Mouse (Mus musculus) gastrocnemius, adult 2 months (tissue): ENCODE data around the gene Slc31a1. TPM values are rescaled to one million over a fixed set of nuclear protein-coding genes. Genes with fewer than 3 reads are reported as not detected.

ENCODE experiments used
- DNase-seq: peaks from one replicate; pipeline ENCODE4 v3.0.0; 2022
- H3K27ac ChIP-seq: fragments of 200-600 bp; 2 replicates; pipeline ENCODE4 v1.8.1; 2022; ENCODE audit warnings: mild to moderate bottlenecking
- H3K4me3 ChIP-seq: fragments of 200-600 bp; 2 replicates; pipeline ENCODE4 v1.8.1; 2022; ENCODE audit warnings: mild to moderate bottlenecking, moderate library complexity
- CTCF ChIP-seq: fragments of 200-600 bp; IDR thresholded peaks from 2 replicates; pipeline ENCODE4 v1.8.1; 2022; ENCODE audit warnings: antibody characterized with exemption, mild to moderate bottlenecking, moderate library complexity
- intact Hi-C: fragments of 180-260 bp; cut with DNase I; formaldehyde crosslinking; loops from one replicate; pipeline ENCODE4 v1.15.1; 2025
- total RNA-seq, 2 experiments: library from RNA; stranded (reverse); gene quantifications; 2 replicates each; pipeline ENCODE4 v1.2.3; 2021

Gene Slc31a1
- total RNA-seq, 2 experiments from 2014 or later = 9.7 to 12.0 TPM

GRCm38 (mm10) chr4:62369091-62369490 lies 8.6 kb downstream of the Slc31a1 start:
- intact Hi-C loops = no loop called here
- Histone ChIP-seq H3K4me3 (no peak overlapping the region), H3K27ac (no peak overlapping the region)
- no peak for TF ChIP-seq CTCF
- no peak for DNase-seq

GRCm38 (mm10) chr4:62372410-62372809 lies 11.9 kb downstream of the Slc31a1 start:
- Histone ChIP-seq H3K27ac (no peak overlapping the region), H3K4me3 (no peak overlapping the region)
- intact Hi-C loops = no loop called here
- no peak for DNase-seq
- no peak for TF ChIP-seq CTCF

- DNase-seq = no peak
- intact Hi-C loops = no loop called here
- Histone ChIP-seq H3K4me3 (no peak overlapping the region), H3K27ac (no peak overlapping the region)
- TF ChIP-seq CTCF = no peak
Observed at GRCm38 (mm10) chr4:62372818-62373520, 12.4 kb downstream of the Slc31a1 start.

- intact Hi-C loops = no loop called here
- no peak overlapping the region for H3K27ac ChIP-seq
- no peak for TF ChIP-seq CTCF
Observed at GRCm38 (mm10) chr4:62373668-62374067, 13.1 kb downstream of the Slc31a1 start.

GRCm38 (mm10) chr4:62374342-62374741 lies 13.8 kb downstream of the Slc31a1 start:
- no peak overlapping the region for H3K27ac ChIP-seq
- no peak for DNase-seq

More at GRCm38 (mm10) chr4:62373668-62374067, 13.1 kb downstream of the Slc31a1 start:
- no peak overlapping the region for H3K4me3 ChIP-seq
- no peak for DNase-seq

GRCm38 (mm10) chr4:62376123-62376522 lies 15.6 kb downstream of the Slc31a1 start:
- Histone ChIP-seq H3K4me3 (no peak overlapping the region), H3K27ac (no peak overlapping the region)
- no peak for DNase-seq
- intact Hi-C loops = no loop called here
- TF ChIP-seq CTCF = no peak

More at GRCm38 (mm10) chr4:62374342-62374741, 13.8 kb downstream of the Slc31a1 start:
- intact Hi-C loops = no loop called here
- H3K4me3 ChIP-seq = no peak overlapping the region
- TF ChIP-seq CTCF = no peak

GRCm38 (mm10) chr4:62379724-62380381 lies 19.3 kb downstream of the Slc31a1 start:
- DNase-seq = no peak
- Histone ChIP-seq H3K27ac (no peak overlapping the region), H3K4me3 (no peak overlapping the region)
- TF ChIP-seq CTCF = no peak
- intact Hi-C loops = no loop called here

GRCm38 (mm10) chr4:62383207-62383606 lies 22.7 kb downstream of the Slc31a1 start:
- H3K27ac ChIP-seq = no peak overlapping the region
- DNase-seq = no peak
- no peak overlapping the region for H3K4me3 ChIP-seq
- intact Hi-C loops = no loop called here
- TF ChIP-seq CTCF = no peak

GRCm38 (mm10) chr4:62383752-62384151 lies 23.2 kb downstream of the Slc31a1 start:
- TF ChIP-seq CTCF = no peak
- no peak for DNase-seq
- H3K4me3 ChIP-seq = no peak overlapping the region
- no peak overlapping the region for H3K27ac ChIP-seq
- intact Hi-C loops = no loop called here

- no peak for TF ChIP-seq CTCF
- Histone ChIP-seq H3K27ac (no peak overlapping the region), H3K4me3 (no peak overlapping the region)
- intact Hi-C loops = no loop called here
- no peak for DNase-seq
Observed at GRCm38 (mm10) chr4:62384159-62384558, 23.6 kb downstream of the Slc31a1 start.

GRCm38 (mm10) chr4:62385439-62385838 lies 24.9 kb downstream of the Slc31a1 start:
- no peak for TF ChIP-seq CTCF
- no peak for DNase-seq
- intact Hi-C loops = no loop called here
- H3K27ac ChIP-seq = no peak overlapping the region
- no peak overlapping the region for H3K4me3 ChIP-seq

- no peak overlapping the region for H3K4me3 ChIP-seq
- no peak for DNase-seq
- no peak for TF ChIP-seq CTCF
- intact Hi-C loops = no loop called here
- H3K27ac ChIP-seq = no peak overlapping the region
Observed at GRCm38 (mm10) chr4:62389592-62390512, 29.3 kb downstream of the Slc31a1 start.

GRCm38 (mm10) chr4:62391892-62392291 lies 31.4 kb downstream of the Slc31a1 start:
- no peak overlapping the region for H3K27ac ChIP-seq
- intact Hi-C loops = no loop called here
- H3K4me3 ChIP-seq = no peak overlapping the region
- TF ChIP-seq CTCF = no peak
- no peak for DNase-seq
